Comparison of ENCODE assay signal across 9 mouse cellular contexts in genomic region chr6:145291383-145292289, GRCm38 (mm10). TPM values are rescaled to one million over a fixed set of nuclear protein-coding genes. Genes with fewer than 3 reads are reported as not detected.
DNase-seq lines count a peak whose midpoint lies in the region; ATAC-seq and TF ChIP-seq lines count a peak whose summit lies in the region.
"Had no signal": no experiment of that assay in that cellular context is flagged by ENCODE, and none has a peak within 500 bp of the region (broad histone marks: within the 10 kb centered on the region; RNA-seq: fewer than 3 reads in every experiment).

No protein-coding gene starts in this region.

- 54% methylated on average over 13 of the region's 13 CpGs for WGBS in lung, embryonic 14.5 days
- WGBS in midbrain, embryonic 15.5 days = 83% methylated on average over 13 of the region's 13 CpGs

- no peaks in the 10 kb centered on the region for H3K27me3 ChIP-seq in lung, embryonic 14.5 days (ENCODE audit: insufficient read depth, low read length)
- H3K27me3 ChIP-seq in midbrain, embryonic 15.5 days (replicated peaks) = no peaks in the 10 kb centered on the region

- H3K4me1 ChIP-seq in lung, embryonic 14.5 days (ENCODE audit: insufficient read depth) = no peaks in the 10 kb centered on the region
- no peaks in the 10 kb centered on the region for H3K4me1 ChIP-seq in midbrain, embryonic 15.5 days

- 0 out of 2 replicates have a peak, but pooled peaks have one; percentile 24 for ATAC-seq in lung, embryonic 14.5 days (ENCODE audit: insufficient read depth)
- ATAC-seq in midbrain, embryonic 15.5 days (replicated peaks) = no peak
- ATAC-seq: intestine, embryonic 16.5 days had no signal

- H3K9me3 ChIP-seq in lung, embryonic 14.5 days (ENCODE audit: low read depth, low read length) = no peaks in the 10 kb centered on the region
- no peaks in the 10 kb centered on the region for H3K9me3 ChIP-seq in midbrain, embryonic 15.5 days

- H3K27ac ChIP-seq in gastrocnemius, adult 2 months = peak overlapping the region; percentile 51; the same call in 1 of the 2 replicates
- H3K27ac ChIP-seq in lung, embryonic 14.5 days (ENCODE audit: low read depth) = no peak overlapping the region
- H3K27ac ChIP-seq in midbrain, embryonic 15.5 days = no peak overlapping the region

- peak overlapping the region; percentile 47 for H3K4me3 ChIP-seq in gastrocnemius, adult 2 months
- no peak overlapping the region for H3K4me3 ChIP-seq in lung, embryonic 14.5 days (ENCODE audit: low read depth, low read length)
- H3K4me3 ChIP-seq in midbrain, embryonic 15.5 days = no peak overlapping the region

- no peaks in the 10 kb centered on the region for H3K36me3 ChIP-seq in lung, embryonic 14.5 days (ENCODE audit: insufficient read depth)
- H3K36me3 ChIP-seq in midbrain, embryonic 15.5 days (replicated peaks) = no peaks in the 10 kb centered on the region

- H3K4me2 ChIP-seq in lung, embryonic 14.5 days = no peak overlapping the region
- H3K4me2 ChIP-seq in midbrain, embryonic 15.5 days = no peak overlapping the region

- intact Hi-C loops in gastrocnemius, adult 2 months (cut with DNase I) = no loop called here

- TF ChIP-seq CTCF in gastrocnemius, adult 2 months (IDR thresholded peaks at IDR 0.05) = no peak
- TF ChIP-seq CTCF in lung, embryonic 14.5 days (IDR thresholded peaks at IDR 0.05; ENCODE audit: low read depth) = no peak

- DNase-seq in adrenal gland, adult 8-10 months = peak; percentile 57
- DNase-seq in adrenal gland, postnatal 25 days = no peak
- peak; percentile 76 for DNase-seq in 416B (ENCODE audit: low read depth)
- DNase-seq in gastrocnemius, adult 2 months = peak; percentile 52
- DNase-seq in lung, embryonic 14.5 days = peak; percentile 59
- no peak for DNase-seq in cerebellum, adult 9-11 months
- no peak for DNase-seq in left cerebral cortex, adult 9 months (ENCODE audit: low spot score in 2 of 2)

- no peak overlapping the region for H3K9ac ChIP-seq in lung, embryonic 14.5 days
- no peak overlapping the region for H3K9ac ChIP-seq in midbrain, embryonic 15.5 days

RNA-seq across cellular contexts. Expression of gene Kras, which starts 41.6 kb away (rescaled TPM):
- 10 to 100 TPM; 31.4 to 44.2 (median 42.8) TPM for total RNA-seq in adrenal gland, adult 8-10 months (2022)
- total RNA-seq in adrenal gland, postnatal 25 days (2021) = 33.8 and 53.7 TPM in 2 replicates
- 10 to 100 TPM; 13.2 to 21.2 TPM for total RNA-seq in gastrocnemius, adult 2 months (2021)
- 110 and 116 TPM in 2 replicates for polyA plus RNA-seq in lung, embryonic 14.5 days (2014; fragmentation: Nextera tagmentation; extraction: Ambion mirVana)
- 88.8 and 90.1 TPM in 2 replicates for polyA plus RNA-seq in midbrain, embryonic 15.5 days (2015; fragmentation: Nextera tagmentation; extraction: Ambion mirVana)

Comparison
In these comparisons a context has a peak if more than half of its experiments do, and no peak if none do; other contexts are left out.
1. DNase-seq: peak in adrenal gland, adult 8-10 months (single experiment), 416B (single experiment), gastrocnemius, adult 2 months (single experiment) and lung, embryonic 14.5 days (single experiment); none in adrenal gland, postnatal 25 days (single experiment), cerebellum, adult 9-11 months (single experiment) and left cerebral cortex, adult 9 months (0 of 2).